Mouse (Mus musculus): ENCODE measurements around the gene Odf2l. TPM values are rescaled to one million over a fixed set of nuclear protein-coding genes. Genes with fewer than 3 reads are reported as not detected.

Gene Odf2l
- polyA plus RNA-seq, 1 experiment from 2014 or later, result 13.0 TPM

DNA sequence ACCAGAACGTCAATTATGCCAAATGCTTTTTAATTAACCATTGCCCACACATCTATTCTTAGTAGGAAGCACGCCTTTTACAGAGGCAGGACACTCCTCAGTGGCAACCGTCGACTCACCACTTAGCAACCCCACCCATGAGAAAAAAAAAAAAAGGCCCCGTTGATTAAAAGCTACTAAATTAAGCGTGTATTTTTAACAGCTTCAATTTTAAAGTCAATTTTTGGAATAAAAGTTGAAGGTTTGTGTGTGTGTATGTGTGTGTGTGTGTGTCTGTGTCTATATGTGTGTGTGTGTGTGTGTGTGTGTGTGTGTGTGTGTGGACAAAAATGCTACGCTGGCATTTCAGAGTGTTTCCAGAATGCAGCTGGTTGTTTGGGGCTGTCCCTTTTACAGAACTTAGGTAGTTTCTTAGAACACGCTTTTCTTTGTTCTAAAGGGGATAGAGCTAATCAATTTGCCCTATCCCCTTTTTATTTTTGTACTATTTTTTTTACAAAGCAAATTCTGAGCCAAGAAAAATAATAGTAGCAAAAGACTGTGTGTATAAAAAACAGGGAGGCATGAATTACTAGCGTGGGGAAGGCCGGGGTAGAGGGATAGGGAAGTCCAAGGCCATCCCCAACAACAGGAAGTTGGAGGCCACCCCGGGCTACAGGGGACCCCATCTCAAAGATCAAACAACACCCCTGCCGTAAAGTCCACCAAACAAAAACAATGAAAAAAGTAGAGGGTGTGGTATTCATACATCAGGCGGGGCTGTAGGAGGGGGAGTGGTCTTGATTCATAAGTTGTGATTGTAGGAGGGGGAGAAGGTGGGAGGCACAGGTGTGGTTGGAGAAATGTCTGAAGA lies 50.7 kb downstream of the Odf2l start:
- no peak for ATAC-seq (ENCODE audit: insufficient number of reproducible peaks, low FRiP score)
- H3K27ac ChIP-seq (ENCODE audit: poor library complexity, severe bottlenecking), result no peak overlapping the region
- 65% methylated on average over 13 of the region's 13 CpGs for WGBS
- H3K9ac ChIP-seq, result no peak overlapping the region
- no peaks in the 10 kb centered on the region for H3K27me3 ChIP-seq (replicated peaks)
- no peaks in the 10 kb centered on the region for H3K9me3 ChIP-seq (replicated peaks)
- H3K36me3 ChIP-seq, result no peaks in the 10 kb centered on the region
- H3K4me3 ChIP-seq, result no peak overlapping the region
- H3K4me1 ChIP-seq (replicated peaks), result peaks cover 2% of the 10 kb centered on the region; the same call in 1 of the 2 replicates
- H3K4me2 ChIP-seq, result no peak overlapping the region

- no peak overlapping the region for H3K4me3 ChIP-seq
- no peak overlapping the region for H3K27ac ChIP-seq (ENCODE audit: poor library complexity, severe bottlenecking)
- H3K4me2 ChIP-seq, result no peak overlapping the region
- no peaks in the 10 kb centered on the region for H3K36me3 ChIP-seq
- peaks cover 2% of the 10 kb centered on the region; the same call in 1 of the 2 replicates for H3K4me1 ChIP-seq (replicated peaks)
- H3K9ac ChIP-seq, result no peak overlapping the region
- H3K27me3 ChIP-seq (replicated peaks), result no peaks in the 10 kb centered on the region
- no peaks in the 10 kb centered on the region for H3K9me3 ChIP-seq (replicated peaks)
- ATAC-seq (ENCODE audit: insufficient number of reproducible peaks, low FRiP score), result no peak
- 78% methylated on average over 4 of the region's 4 CpGs for WGBS
Measured at GRCm38 (mm10) chr3:145170028-145170427, 51.6 kb downstream of the Odf2l start.

DNA sequence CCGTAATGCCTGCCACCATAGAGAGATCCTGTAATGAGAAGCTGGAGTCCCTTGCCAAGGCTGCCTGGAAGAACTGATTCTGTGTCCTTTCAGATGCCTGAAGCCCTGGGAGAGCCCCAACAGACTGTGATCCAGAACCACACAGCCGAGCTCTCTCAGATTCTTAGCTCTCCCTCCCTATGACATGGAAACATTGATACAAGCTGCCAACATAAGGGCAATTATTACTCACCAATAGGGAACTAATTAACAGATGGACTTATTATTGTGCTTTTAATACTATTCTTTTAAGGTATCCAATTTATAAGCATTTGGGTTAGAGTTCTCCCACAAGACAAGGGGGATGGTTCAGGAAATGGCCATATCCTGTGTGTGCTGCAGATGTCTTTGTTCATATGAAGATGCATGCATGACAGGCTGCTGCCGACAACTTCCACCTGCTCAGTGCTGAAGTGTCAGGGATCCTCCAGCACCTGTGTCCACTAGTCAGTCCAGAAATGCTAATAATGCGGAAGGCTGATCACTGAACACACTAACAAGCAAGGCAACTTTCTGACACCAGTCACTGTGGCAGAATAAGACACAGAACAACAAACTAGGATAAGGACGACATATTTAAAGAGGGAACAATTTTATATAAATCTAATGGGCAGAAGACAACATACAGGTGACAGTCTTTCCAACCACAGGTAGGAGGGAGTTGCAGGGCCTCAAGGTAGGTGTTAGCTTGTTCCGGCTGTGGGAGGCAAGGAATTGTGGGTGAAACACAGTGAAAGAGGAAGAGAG lies 52.4 kb downstream of the Odf2l start:
- no peak overlapping the region for H3K4me2 ChIP-seq
- no peaks in the 10 kb centered on the region for H3K27me3 ChIP-seq (replicated peaks)
- H3K4me3 ChIP-seq, result no peak overlapping the region
- H3K27ac ChIP-seq (ENCODE audit: poor library complexity, severe bottlenecking), result no peak overlapping the region
- ATAC-seq (ENCODE audit: insufficient number of reproducible peaks, low FRiP score), result no peak
- H3K9ac ChIP-seq, result no peak overlapping the region
- H3K9me3 ChIP-seq (replicated peaks), result no peaks in the 10 kb centered on the region
- WGBS, result 75% methylated on average over 6 of the region's 6 CpGs
- H3K36me3 ChIP-seq, result no peaks in the 10 kb centered on the region
- H3K4me1 ChIP-seq (replicated peaks), result peaks cover 2% of the 10 kb centered on the region; the same call in 1 of the 2 replicates

DNA sequence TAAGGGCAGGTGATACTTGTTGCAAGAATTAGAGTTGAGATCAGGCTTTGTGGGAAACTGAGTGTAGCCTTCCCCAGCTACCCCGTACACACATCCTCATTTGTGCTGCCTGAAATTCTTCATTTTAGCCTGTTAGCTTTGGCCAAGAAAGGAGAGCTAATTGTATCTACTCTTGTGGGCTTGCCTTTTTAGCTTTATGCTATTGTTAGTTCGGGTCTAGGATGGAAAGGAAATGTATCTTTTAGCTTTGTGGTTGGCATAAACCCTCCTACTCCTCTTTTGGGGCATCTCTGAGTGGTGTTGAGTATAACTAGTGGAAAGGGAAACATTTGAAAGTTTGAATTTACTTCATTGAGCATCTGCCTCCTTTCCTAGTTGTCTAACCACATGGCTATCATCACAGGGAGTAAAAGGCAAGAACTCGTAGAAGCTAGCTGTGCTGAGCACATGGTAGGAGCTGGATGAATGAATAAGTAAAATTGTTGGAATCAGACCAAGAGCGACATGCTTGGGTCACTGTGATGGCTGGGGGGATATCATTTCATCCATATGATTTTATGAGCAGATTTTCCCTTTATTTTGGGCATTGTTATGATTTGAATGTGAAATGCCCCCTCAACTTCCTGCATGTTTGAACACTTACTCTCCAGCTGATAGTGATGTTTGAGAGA lies 53.1 kb downstream of the Odf2l start:
- Histone ChIP-seq H3K36me3 (no peaks in the 10 kb centered on the region), H3K9me3 (replicated peaks) (no peaks in the 10 kb centered on the region), H3K27ac (ENCODE audit: poor library complexity, severe bottlenecking) (no peak overlapping the region), H3K9ac (no peak overlapping the region), H3K4me2 (no peak overlapping the region), H3K27me3 (replicated peaks) (no peaks in the 10 kb centered on the region), H3K4me3 (no peak overlapping the region), H3K4me1 (replicated peaks) (peaks cover 2% of the 10 kb centered on the region; the same call in 1 of the 2 replicates)
- WGBS, result 75% methylated on average over 4 of the region's 4 CpGs
- ATAC-seq (ENCODE audit: insufficient number of reproducible peaks, low FRiP score), result no peak

DNA sequence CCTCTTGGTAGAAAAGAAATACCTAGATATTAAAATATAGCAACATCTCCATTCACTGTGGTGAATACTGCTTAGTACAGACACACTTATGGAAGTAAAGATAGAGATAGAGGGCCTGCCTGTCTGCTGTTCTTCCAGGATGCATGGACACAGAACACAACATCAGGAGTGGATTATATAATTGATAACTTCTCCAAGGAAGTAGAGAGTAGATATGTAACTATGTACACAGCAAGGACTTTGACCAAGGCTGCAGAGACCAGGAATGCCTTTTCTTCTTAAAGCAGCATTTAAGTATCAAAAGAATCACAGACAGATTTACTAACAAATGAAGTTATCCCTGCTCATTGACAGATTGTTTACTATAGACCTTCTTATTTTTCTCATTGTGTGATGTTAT lies 66.3 kb downstream of the Odf2l start:
- ATAC-seq (ENCODE audit: insufficient number of reproducible peaks, low FRiP score), result no peak
- peaks cover 2% of the 10 kb centered on the region; the same call in 1 of the 2 replicates for H3K9me3 ChIP-seq (replicated peaks)

DNA sequence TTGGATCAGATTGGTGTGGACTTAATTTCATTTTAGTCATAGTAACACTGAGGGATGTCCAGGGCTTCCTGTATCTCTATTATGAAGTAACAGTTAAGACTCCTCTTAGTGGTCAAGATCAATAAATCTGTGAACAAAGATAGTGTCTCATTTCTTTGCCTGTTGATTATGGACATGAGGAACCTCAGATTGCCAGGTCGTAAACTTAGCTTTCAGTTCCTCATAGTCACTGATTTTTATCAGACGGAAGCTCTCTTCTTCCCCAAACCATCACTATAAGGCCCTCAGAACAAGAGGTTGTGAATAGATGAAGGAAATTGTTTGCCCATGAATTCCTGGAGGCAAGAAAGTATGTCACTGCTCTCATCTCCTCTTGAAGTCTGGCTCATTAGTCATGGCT lies 73.6 kb downstream of the Odf2l start:
- H3K27me3 ChIP-seq (replicated peaks), result no peaks in the 10 kb centered on the region
- H3K4me3 ChIP-seq, result no peak overlapping the region
- WGBS, result 84% methylated on average over 2 of the region's 2 CpGs
- no peaks in the 10 kb centered on the region for H3K9me3 ChIP-seq (replicated peaks)
- no peak for ATAC-seq (ENCODE audit: insufficient number of reproducible peaks, low FRiP score)
- no peak overlapping the region for H3K27ac ChIP-seq (ENCODE audit: poor library complexity, severe bottlenecking)
- H3K4me1 ChIP-seq (replicated peaks), result no peaks in the 10 kb centered on the region
- H3K4me2 ChIP-seq, result no peak overlapping the region
- H3K36me3 ChIP-seq, result no peaks in the 10 kb centered on the region
- no peak overlapping the region for H3K9ac ChIP-seq

More for the DNA sequence above, 66.3 kb downstream of the Odf2l start:
- H3K36me3 ChIP-seq, result no peaks in the 10 kb centered on the region
- no peaks in the 10 kb centered on the region for H3K4me1 ChIP-seq (replicated peaks)
- no peak overlapping the region for H3K4me3 ChIP-seq
- H3K9ac ChIP-seq, result no peak overlapping the region
- H3K4me2 ChIP-seq, result no peak overlapping the region
- H3K27ac ChIP-seq (ENCODE audit: poor library complexity, severe bottlenecking), result no peak overlapping the region
- H3K27me3 ChIP-seq (replicated peaks), result no peaks in the 10 kb centered on the region

- 51% methylated on average over 8 of the region's 8 CpGs for WGBS
Measured at GRCm38 (mm10) chr3:145195240-145195923, 77.0 kb downstream of the Odf2l start.

DNA sequence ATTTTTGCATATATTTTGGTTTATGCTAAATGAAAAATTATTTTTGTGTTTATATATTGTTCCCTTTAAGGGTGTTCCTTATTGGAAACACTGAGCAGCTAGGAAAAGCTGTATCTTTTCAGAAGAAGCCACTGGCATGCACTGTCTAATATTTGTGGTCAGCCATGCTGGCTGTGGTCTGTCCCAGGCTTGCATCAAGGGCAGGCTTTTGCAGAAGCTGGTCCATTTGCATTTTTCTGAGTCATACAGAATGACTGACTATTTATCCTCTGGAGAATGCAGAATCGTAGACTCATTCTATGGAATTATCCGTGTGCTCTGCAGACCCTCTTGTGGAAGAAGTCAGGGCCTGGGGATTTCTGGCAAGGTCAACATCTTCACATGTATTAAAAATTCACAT lies 79.7 kb downstream of the Odf2l start:
- no peak overlapping the region for H3K27ac ChIP-seq (ENCODE audit: poor library complexity, severe bottlenecking)
- no peaks in the 10 kb centered on the region for H3K9me3 ChIP-seq (replicated peaks)
- no peaks in the 10 kb centered on the region for H3K36me3 ChIP-seq
- no peak overlapping the region for H3K4me2 ChIP-seq
- no peaks in the 10 kb centered on the region for H3K4me1 ChIP-seq (replicated peaks)
- H3K9ac ChIP-seq, result no peak overlapping the region
- no peak for ATAC-seq (ENCODE audit: insufficient number of reproducible peaks, low FRiP score)
- 81% methylated on average over 2 of the region's 2 CpGs for WGBS
- no peak overlapping the region for H3K4me3 ChIP-seq
- no peaks in the 10 kb centered on the region for H3K27me3 ChIP-seq (replicated peaks)

More at GRCm38 (mm10) chr3:145195240-145195923, 77.0 kb downstream of the Odf2l start:
- H3K27me3 ChIP-seq (replicated peaks), result no peaks in the 10 kb centered on the region
- H3K27ac ChIP-seq (ENCODE audit: poor library complexity, severe bottlenecking), result no peak overlapping the region
- H3K36me3 ChIP-seq, result no peaks in the 10 kb centered on the region
- H3K9ac ChIP-seq, result no peak overlapping the region
- ATAC-seq (ENCODE audit: insufficient number of reproducible peaks, low FRiP score), result no peak
- H3K4me1 ChIP-seq (replicated peaks), result no peaks in the 10 kb centered on the region
- no peaks in the 10 kb centered on the region for H3K9me3 ChIP-seq (replicated peaks)
- H3K4me2 ChIP-seq, result no peak overlapping the region
- H3K4me3 ChIP-seq, result no peak overlapping the region

Measured in heart, embryonic 12.5 days (tissue).